Comparison of ENCODE assay signal across 8 mouse cellular contexts in the genomic region with DNA sequence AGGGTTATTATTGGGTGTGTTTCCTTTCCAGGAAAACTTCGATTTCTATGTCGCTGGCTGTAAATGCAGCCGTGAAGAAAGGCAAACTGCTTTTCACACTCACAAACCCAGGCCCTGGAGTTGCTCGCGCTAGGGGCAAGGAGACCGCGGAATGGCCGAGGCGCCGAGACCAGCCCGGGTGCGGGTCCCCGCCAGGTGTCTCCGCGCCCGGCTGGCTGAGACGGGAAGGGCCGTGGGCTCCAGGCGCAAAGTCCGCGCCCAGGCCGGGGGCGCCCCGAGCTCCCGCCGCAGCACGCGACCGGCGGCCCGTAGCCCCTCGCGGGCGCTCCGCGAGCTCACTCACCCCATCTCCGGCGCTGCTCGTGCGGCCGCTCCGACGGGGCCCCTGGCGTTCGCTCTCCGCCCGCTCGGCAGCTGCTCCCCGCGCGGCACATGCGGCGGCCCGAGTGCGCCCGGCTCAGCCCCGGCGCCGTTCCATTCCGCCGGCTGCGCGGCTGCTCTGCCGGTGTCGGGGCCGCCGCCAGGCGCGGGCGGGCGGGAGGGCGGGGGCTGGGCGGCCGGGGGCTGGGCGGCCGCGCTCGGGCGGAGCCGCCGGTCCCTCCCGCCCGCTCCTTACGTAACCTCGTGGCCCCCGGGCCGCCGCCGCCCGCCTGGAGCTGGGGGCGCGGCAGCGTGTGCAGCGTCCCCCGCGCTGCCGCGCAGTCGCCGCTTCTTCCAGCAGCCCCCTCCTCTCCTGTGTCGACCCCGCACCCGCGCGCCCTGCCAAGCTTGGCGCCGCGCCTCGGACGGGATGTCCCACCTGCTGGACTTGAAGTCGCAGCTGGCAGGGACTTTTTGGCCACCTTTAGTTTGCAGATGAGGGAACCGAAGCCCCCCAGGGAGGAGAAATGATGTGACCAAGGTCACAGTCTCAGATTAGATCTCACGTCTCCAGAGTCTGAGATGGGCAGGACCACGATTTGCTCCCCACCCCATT. TPM values are rescaled to one million over a fixed set of nuclear protein-coding genes. Genes with fewer than 3 reads are reported as not detected.
DNase-seq lines count a peak whose midpoint lies in the region; ATAC-seq lines count a peak whose summit lies in the region.

No protein-coding gene starts in this region.

- H3K27ac ChIP-seq in lung, embryonic 16.5 days (ENCODE audit: low read length), result peak overlapping the region; percentile 53

- H3K9ac ChIP-seq in lung, embryonic 16.5 days (ENCODE audit: low read length), result peak overlapping the region; percentile 74

- no peaks in the 10 kb centered on the region for H3K9me3 ChIP-seq in lung, embryonic 16.5 days (ENCODE audit: control insufficient read depth, low read length)

- no peaks in the 10 kb centered on the region for H3K36me3 ChIP-seq in lung, embryonic 16.5 days (ENCODE audit: control insufficient read depth, insufficient read depth, low read length)

- WGBS in lung, embryonic 16.5 days, result under 1% methylated on average over 89 of the region's 114 CpGs

- peaks cover 9% of the 10 kb centered on the region; the same call in 1 of the 2 replicates for H3K4me1 ChIP-seq in lung, embryonic 16.5 days (replicated peaks; ENCODE audit: control insufficient read depth, insufficient read depth, low read length)

- H3K27me3 ChIP-seq in lung, embryonic 16.5 days (ENCODE audit: control insufficient read depth, insufficient read depth, low read depth, low read length), result peaks cover 17% of the 10 kb centered on the region

- H3K4me3 ChIP-seq in lung, embryonic 16.5 days (ENCODE audit: low read length), result peak overlapping the region; percentile 65

- peak; percentile 55 to 60 for DNase-seq in right cerebral cortex, postnatal 10 days (ENCODE audit: low spot score in 2 of 2)
- DNase-seq in right cerebral cortex, postnatal 36 days (ENCODE audit: low spot score in 2 of 2), result no peak
- DNase-seq in cerebellum, adult 8-10 months, result peak; percentile 28
- peak; percentile 49 for DNase-seq in gastrocnemius, postnatal 14 days
- DNase-seq in kidney, adult 11 months, result peak; percentile 6
- peak; percentile 51 for DNase-seq in right cerebral cortex, postnatal 4 days
- no peak for DNase-seq in left cerebral cortex, postnatal 14 days (ENCODE audit: low spot score in 2 of 2)

- intact Hi-C loops in gastrocnemius, postnatal 14 days (cut with DNase I; ENCODE audit: low total_unique reads), result no loop called here
- intact Hi-C loops in left cerebral cortex, postnatal 14 days (cut with DNase I), result loop anchor here (5.0 kb wide), 1 partner anchor 74 kb away; no protein-coding TSS in a partner anchor

- H3K4me2 ChIP-seq in lung, embryonic 16.5 days (ENCODE audit: low read depth, low read length), result peak overlapping the region; percentile 96

- ATAC-seq in lung, embryonic 16.5 days (ENCODE audit: low read depth), result peak; percentile 70

RNA-seq across cellular contexts. Expression of gene Homer2, which starts 0.6 kb away (rescaled TPM):
- total RNA-seq in gastrocnemius, postnatal 14 days (2021), result 10 to 100 TPM; 25.5 to 34.3 TPM
- polyA plus RNA-seq in lung, embryonic 16.5 days (2015; fragmentation: Nextera tagmentation; extraction: Ambion mirVana), result 29.3 and 31.2 TPM in 2 replicates
- total RNA-seq in left cerebral cortex, postnatal 14 days (2021), result 10 to 100 TPM; 74.9 to 79.6 TPM

RNA-seq across cellular contexts. Expression of gene Ramac, which starts 56.0 kb away (rescaled TPM):
- 10 to 100 TPM; 21.6 to 22.2 TPM for total RNA-seq in gastrocnemius, postnatal 14 days (2021)
- 136 and 139 TPM in 2 replicates for polyA plus RNA-seq in lung, embryonic 16.5 days (2015; fragmentation: Nextera tagmentation; extraction: Ambion mirVana)
- total RNA-seq in left cerebral cortex, postnatal 14 days (2021), result 10 to 100 TPM; 70.9 to 73.7 TPM

Comparison
In these comparisons a context has a peak if more than half of its experiments do, and no peak if none do; other contexts are left out.
1. DNase-seq: peak in right cerebral cortex, postnatal 10 days (2 of 2), cerebellum, adult 8-10 months (single experiment), gastrocnemius, postnatal 14 days (single experiment), kidney, adult 11 months (single experiment) and right cerebral cortex, postnatal 4 days (single experiment); none in right cerebral cortex, postnatal 36 days (0 of 2) and left cerebral cortex, postnatal 14 days (0 of 2).